Mouse (Mus musculus) left cerebral cortex, postnatal 14 days (tissue): ENCODE results near the gene Lrp8. TPM values are rescaled to one million over a fixed set of nuclear protein-coding genes. Genes with fewer than 3 reads are reported as not detected.

Experiments
- DNase-seq, 2 experiments: peaks; one replicate each; pipeline ENCODE4 v3.0.0; 2021 to 2022; ENCODE audit warnings: low spot score in 2 of 2, mixed read lengths in 1 of 2
- intact Hi-C: fragments of 180-260 bp; cut with DNase I; formaldehyde crosslinking; loops from one replicate; pipeline ENCODE4 v1.15.1; 2025
- long read RNA-seq, 2 experiments: library from polyadenylated mRNA; stranded (forward); transcript quantifications; one replicate each; pipeline ENCODE4 v2.0.0; 2021
- total RNA-seq, 2 experiments: library from RNA; stranded (reverse); gene quantifications; 2 replicates each; pipeline ENCODE4 v1.2.3; 2021

Gene Lrp8
- 100 to 1,000 TPM; 123 to 136 TPM for total RNA-seq
- long read RNA-seq, experiment 1, partial matches to known transcripts: 13 of 55 reads
- long read RNA-seq, experiment 1, other reads (novel, unspliced or antisense): 38 of 55 reads
- long read RNA-seq, experiment 2, partial matches to known transcripts: 17 of 60 reads
- long read RNA-seq, experiment 2, other reads (novel, unspliced or antisense): 40 of 60 reads

GRCm38 (mm10) chr4:107802185-107802449 is at the start of gene Lrp8:
TSS of gene Lrp8 (plus strand) at chr4:107802261.
- intact Hi-C loops: loop anchor here (2.0 to 5.0 kb wide), 2 partner anchors 40 to 63 kb away; no protein-coding TSS in a partner anchor
- no peak for DNase-seq

GRCm38 (mm10) chr4:107756222-107756621 is 45.8 kb upstream of the Lrp8 start:
- intact Hi-C loops: no loop called here
- no peak for DNase-seq

- no peak for DNase-seq
- intact Hi-C loops: no loop called here
Measured at GRCm38 (mm10) chr4:107757487-107758470, 44.3 kb upstream of the Lrp8 start.

- intact Hi-C loops: no loop called here
- DNase-seq: no peak
Measured at GRCm38 (mm10) chr4:107758938-107759337, 43.1 kb upstream of the Lrp8 start.

GRCm38 (mm10) chr4:107763001-107763400 is 39.1 kb upstream of the Lrp8 start:
- no peak for DNase-seq
- intact Hi-C loops: no loop called here

GRCm38 (mm10) chr4:107763598-107763997 is 38.5 kb upstream of the Lrp8 start:
- no peak for DNase-seq
- intact Hi-C loops: no loop called here

- intact Hi-C loops: no loop called here
- no peak for DNase-seq
Measured at GRCm38 (mm10) chr4:107765196-107765813, 36.8 kb upstream of the Lrp8 start.

- intact Hi-C loops: no loop called here
- peak; percentile 21 to 64 for DNase-seq
Measured at GRCm38 (mm10) chr4:107766182-107766581, 35.9 kb upstream of the Lrp8 start.

GRCm38 (mm10) chr4:107772122-107772825 is 29.8 kb upstream of the Lrp8 start:
- DNase-seq: no peak
- intact Hi-C loops: no loop called here

- intact Hi-C loops: no loop called here
- DNase-seq: no peak
Measured at GRCm38 (mm10) chr4:107774868-107775267, 27.2 kb upstream of the Lrp8 start.

GRCm38 (mm10) chr4:107775672-107776071 is 26.4 kb upstream of the Lrp8 start:
- intact Hi-C loops: no loop called here
- DNase-seq: no peak

GRCm38 (mm10) chr4:107776990-107777673 is 24.9 kb upstream of the Lrp8 start:
- intact Hi-C loops: no loop called here
- no peak for DNase-seq

GRCm38 (mm10) chr4:107783541-107783940 is 18.5 kb upstream of the Lrp8 start:
- no peak for DNase-seq
- intact Hi-C loops: no loop called here

GRCm38 (mm10) chr4:107788841-107789240 is 13.2 kb upstream of the Lrp8 start:
- DNase-seq: no peak

GRCm38 (mm10) chr4:107800801-107801200 is 1.3 kb upstream of the Lrp8 start:
- DNase-seq: no peak
- intact Hi-C loops: loop anchor here (5.0 kb wide), 1 partner anchor 42 kb away; no protein-coding TSS in a partner anchor

More at GRCm38 (mm10) chr4:107788841-107789240, 13.2 kb upstream of the Lrp8 start:
- intact Hi-C loops: no loop called here

GRCm38 (mm10) chr4:107801366-107802184 is 486 bp upstream of the Lrp8 start:
- DNase-seq: peak; percentile 69 to 83
- intact Hi-C loops: loop anchor here (2.0 to 5.0 kb wide), 2 partner anchors 41 to 63 kb away; no protein-coding TSS in a partner anchor

- DNase-seq: peak in 1 of 2 experiments; percentile 32
- intact Hi-C loops: loop anchor here (2.0 to 5.0 kb wide), 2 partner anchors 40 to 64 kb away; no protein-coding TSS in a partner anchor
Measured at GRCm38 (mm10) chr4:107802450-107803331, 630 bp downstream of the Lrp8 start.
